Mouse (Mus musculus): Measurements from ENCODE around the gene Dtd2.

GRCm38 (mm10) chr12:51945331-51945730, 61.0 kb downstream of the Dtd2 start:
- no peak for TF ChIP-seq CTCF (IDR thresholded peaks at IDR 0.05; ENCODE audit: control insufficient read depth, insufficient read depth, insufficient replicate concordance, low read depth, low read length)
- no peak for TF ChIP-seq POLR2A (IDR thresholded peaks at IDR 0.05; ENCODE audit: control insufficient read depth, low read depth, low read length)

All from testis, adult 2 months (tissue).